Mouse (Mus musculus): Measurements from ENCODE around the gene Raf1.

DNA sequence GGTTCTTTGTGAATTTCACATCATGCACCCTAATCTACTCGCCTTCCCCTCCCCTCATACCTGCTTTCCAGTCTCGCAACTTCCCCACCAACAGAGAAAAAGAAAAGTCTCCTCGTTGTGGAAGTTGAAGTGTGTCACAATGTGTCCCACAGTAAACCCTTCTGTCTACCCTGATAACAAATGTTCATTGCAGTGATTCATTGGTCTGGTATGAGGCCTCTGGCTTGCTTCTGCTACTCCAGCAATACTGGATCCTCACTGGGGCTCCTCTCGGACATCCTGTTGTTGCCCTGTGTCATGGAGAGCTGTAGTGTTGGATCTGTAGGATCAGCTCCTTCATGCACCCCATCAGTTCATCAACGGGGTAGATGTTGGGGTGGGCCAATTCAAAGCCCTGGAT lies 45.8 kb upstream of the Raf1 start:
- TF ChIP-seq CTCF (IDR thresholded peaks at IDR 0.05 in 2 of 3, conservative IDR thresholded peaks at IDR 0.05 in 1 of 3; ENCODE audit: control insufficient read depth in 1 of 3, insufficient read depth in 1 of 3, low read depth in 2 of 3, low read length in 3 of 3, poor library complexity in 1 of 3, severe bottlenecking in 1 of 3): no peak
- no peak for TF ChIP-seq ETS1 (IDR thresholded peaks at IDR 0.05; ENCODE audit: low read depth, low read length)

Measured in MEL (cell line).